Mouse (Mus musculus): Measurements from ENCODE around the gene Gm4869. TPM values are rescaled to one million over a fixed set of nuclear protein-coding genes. Genes with fewer than 3 reads are reported as not detected.
"Not testable (repeated sequence)": the region's sequence is repeated elsewhere in the genome, so short reads cannot be mapped to it uniquely, and the experiment has no call there.

Gm4869 gene
- polyA plus RNA-seq, 1 experiment from 2014 or later, result not detected

GRCm38 (mm10) chr5:140491142-140491541 lies 45.7 kb downstream of the Gm4869 start:
- no peaks in the 10 kb centered on the region for H3K4me1 ChIP-seq
- no peaks in the 10 kb centered on the region for H3K27me3 ChIP-seq (replicated peaks)
- no peak overlapping the region for H3K9ac ChIP-seq
- H3K4me2 ChIP-seq, result no peak overlapping the region
- no peaks in the 10 kb centered on the region for H3K9me3 ChIP-seq
- WGBS, result 69% methylated on average over 6 of the region's 6 CpGs
- H3K27ac ChIP-seq, result no peak overlapping the region
- ATAC-seq (replicated peaks), result no peak
- no peaks in the 10 kb centered on the region for H3K36me3 ChIP-seq (replicated peaks)
- H3K4me3 ChIP-seq, result no peak overlapping the region

GRCm38 (mm10) chr5:140492684-140493233 lies 47.3 kb downstream of the Gm4869 start:
- H3K27me3 ChIP-seq (replicated peaks), result no peaks in the 10 kb centered on the region
- no peaks in the 10 kb centered on the region for H3K36me3 ChIP-seq (replicated peaks)
- WGBS, result 47% methylated on average over 11 of the region's 11 CpGs
- H3K27ac ChIP-seq, result no peak overlapping the region
- no peak for ATAC-seq (replicated peaks)
- no peaks in the 10 kb centered on the region for H3K4me1 ChIP-seq
- no peaks in the 10 kb centered on the region for H3K9me3 ChIP-seq
- no peak overlapping the region for H3K4me3 ChIP-seq
- H3K4me2 ChIP-seq, result no peak overlapping the region
- H3K9ac ChIP-seq, result no peak overlapping the region

- ATAC-seq (replicated peaks), result no peak
- Histone ChIP-seq H3K4me2 (no peak overlapping the region), H3K27me3 (replicated peaks) (peaks cover 3% of the 10 kb centered on the region; the same call in 1 of the 2 replicates), H3K9me3 (no peaks in the 10 kb centered on the region), H3K36me3 (replicated peaks) (no peaks in the 10 kb centered on the region), H3K9ac (no peak overlapping the region), H3K4me1 (peaks cover 4% of the 10 kb centered on the region), H3K27ac (no peak overlapping the region), H3K4me3 (no peak overlapping the region)
- WGBS, result 82% methylated on average over 6 of the region's 6 CpGs
Measured at GRCm38 (mm10) chr5:140498176-140498575, 52.7 kb downstream of the Gm4869 start.

- Histone ChIP-seq H3K27ac (no peak overlapping the region), H3K9ac (no peak overlapping the region), H3K4me3 (no peak overlapping the region), H3K27me3 (replicated peaks) (peaks cover 6% of the 10 kb centered on the region; the same call in 1 of the 2 replicates), H3K36me3 (replicated peaks) (no peaks in the 10 kb centered on the region), H3K9me3 (no peaks in the 10 kb centered on the region), H3K4me2 (no peak overlapping the region), H3K4me1 (peaks cover 12% of the 10 kb centered on the region)
- ATAC-seq (replicated peaks), result no peak
- WGBS, result 88% methylated on average over 6 of the region's 6 CpGs
Measured at GRCm38 (mm10) chr5:140500736-140501135, 55.3 kb downstream of the Gm4869 start.

- H3K27me3 ChIP-seq (replicated peaks), result peaks cover 6% of the 10 kb centered on the region; the same call in 1 of the 2 replicates
- peak overlapping the region; percentile 31 for H3K4me2 ChIP-seq
- WGBS, result 19% methylated on average over 12 of the region's 14 CpGs
- H3K4me3 ChIP-seq, result no peak overlapping the region
- H3K36me3 ChIP-seq (replicated peaks), result no peaks in the 10 kb centered on the region
- no peak for ATAC-seq (replicated peaks)
- H3K9me3 ChIP-seq, result no peaks in the 10 kb centered on the region
- H3K4me1 ChIP-seq, result peaks cover 26% of the 10 kb centered on the region
- peak overlapping the region; percentile 7; the same call in 1 of the 2 replicates for H3K9ac ChIP-seq
- no peak overlapping the region for H3K27ac ChIP-seq
Measured at GRCm38 (mm10) chr5:140501982-140502836, 56.8 kb downstream of the Gm4869 start.

GRCm38 (mm10) chr5:140502925-140503324 lies 57.5 kb downstream of the Gm4869 start:
- not testable (repeated sequence) for ATAC-seq (replicated peaks); H3K36me3 ChIP-seq (replicated peaks); H3K4me3 ChIP-seq; H3K27ac ChIP-seq; H3K27me3 ChIP-seq (replicated peaks); H3K9me3 ChIP-seq
- 2% methylated on average over 12 of the region's 12 CpGs for WGBS
- peaks cover 33% of the 10 kb centered on the region for H3K4me1 ChIP-seq
- H3K4me2 ChIP-seq, result peak overlapping the region; percentile 31
- peak overlapping the region; percentile 7; the same call in 1 of the 2 replicates for H3K9ac ChIP-seq

GRCm38 (mm10) chr5:140505208-140505780 lies 59.8 kb downstream of the Gm4869 start, which contains the start of gene Chst12:
Gene Chst12 (plus strand): TSS chr5:140505550.
- peak within 1 kb of the TSS; percentile 60 for H3K9ac ChIP-seq
- under 1% methylated on average over 38 of the region's 38 CpGs for WGBS
- peak within 1 kb of the TSS; percentile 71 for H3K27ac ChIP-seq
- peak within 1 kb of the TSS; percentile 52 for H3K4me3 ChIP-seq
- peak within 1 kb of the TSS; percentile 78 for H3K4me2 ChIP-seq
- no peaks in the 10 kb centered on the region for H3K36me3 ChIP-seq (replicated peaks)
- peak; percentile 94 for ATAC-seq (replicated peaks)
- peaks cover 6% of the 10 kb centered on the region; the same call in 1 of the 2 replicates for H3K27me3 ChIP-seq (replicated peaks)
- H3K9me3 ChIP-seq, result no peaks in the 10 kb centered on the region
- H3K4me1 ChIP-seq, result peaks cover 54% of the 10 kb centered on the region

- Histone ChIP-seq H3K27me3 (replicated peaks) (peaks cover 6% of the 10 kb centered on the region; the same call in 1 of the 2 replicates), H3K4me1 (peaks cover 57% of the 10 kb centered on the region), H3K27ac (peak overlapping the region; percentile 71), H3K36me3 (replicated peaks) (no peaks in the 10 kb centered on the region), H3K9ac (peak overlapping the region; percentile 60), H3K4me2 (peak overlapping the region; percentile 78), H3K4me3 (peak overlapping the region; percentile 52), H3K9me3 (no peaks in the 10 kb centered on the region)
- ATAC-seq (replicated peaks), result peak; percentile 32; the same call in 1 of the 2 replicates
- 41% methylated on average over 22 of the region's 22 CpGs for WGBS
Measured at GRCm38 (mm10) chr5:140506096-140506794, 60.8 kb downstream of the Gm4869 start.

- peaks cover 6% of the 10 kb centered on the region; the same call in 1 of the 2 replicates for H3K27me3 ChIP-seq (replicated peaks)
- ATAC-seq (replicated peaks), result no peak
- no peak overlapping the region for H3K9ac ChIP-seq
- H3K27ac ChIP-seq, result no peak overlapping the region
- no peak overlapping the region for H3K4me3 ChIP-seq
- no peak overlapping the region for H3K4me2 ChIP-seq
- no peaks in the 10 kb centered on the region for H3K9me3 ChIP-seq
- no peaks in the 10 kb centered on the region for H3K36me3 ChIP-seq (replicated peaks)
- 89% methylated on average over 14 of the region's 14 CpGs for whole genome bisulfite sequencing
- peaks cover 54% of the 10 kb centered on the region for H3K4me1 ChIP-seq
Measured at GRCm38 (mm10) chr5:140507466-140508208, 62.2 kb downstream of the Gm4869 start.

GRCm38 (mm10) chr5:140508686-140509085 lies 63.2 kb downstream of the Gm4869 start:
- no peak overlapping the region for H3K4me2 ChIP-seq
- H3K27me3 ChIP-seq (replicated peaks), result no peaks in the 10 kb centered on the region; the same call in 1 of the 2 replicates
- WGBS, result 38% methylated on average over 8 of the region's 8 CpGs
- no peak for ATAC-seq (replicated peaks)
- H3K9ac ChIP-seq, result no peak overlapping the region
- peaks cover 53% of the 10 kb centered on the region for H3K4me1 ChIP-seq
- no peaks in the 10 kb centered on the region for H3K9me3 ChIP-seq
- H3K36me3 ChIP-seq (replicated peaks), result no peaks in the 10 kb centered on the region
- H3K4me3 ChIP-seq, result no peak overlapping the region
- H3K27ac ChIP-seq, result no peak overlapping the region

GRCm38 (mm10) chr5:140509204-140509603 lies 63.8 kb downstream of the Gm4869 start:
- Histone ChIP-seq H3K9ac (no peak overlapping the region), H3K27me3 (replicated peaks) (no peaks in the 10 kb centered on the region), H3K4me1 (peaks cover 53% of the 10 kb centered on the region), H3K36me3 (replicated peaks) (no peaks in the 10 kb centered on the region), H3K4me2 (no peak overlapping the region), H3K9me3 (no peaks in the 10 kb centered on the region), H3K27ac (no peak overlapping the region), H3K4me3 (no peak overlapping the region)
- WGBS, result 44% methylated on average over 9 of the region's 9 CpGs
- no peak for ATAC-seq (replicated peaks)
